Mouse (Mus musculus): ENCODE results near the gene Vmn1r233. TPM values are rescaled to one million over a fixed set of nuclear protein-coding genes. Genes with fewer than 3 reads are reported as not detected.

The Vmn1r233 gene
- polyA plus RNA-seq, 1 experiment from 2014 or later = not detected

DNA sequence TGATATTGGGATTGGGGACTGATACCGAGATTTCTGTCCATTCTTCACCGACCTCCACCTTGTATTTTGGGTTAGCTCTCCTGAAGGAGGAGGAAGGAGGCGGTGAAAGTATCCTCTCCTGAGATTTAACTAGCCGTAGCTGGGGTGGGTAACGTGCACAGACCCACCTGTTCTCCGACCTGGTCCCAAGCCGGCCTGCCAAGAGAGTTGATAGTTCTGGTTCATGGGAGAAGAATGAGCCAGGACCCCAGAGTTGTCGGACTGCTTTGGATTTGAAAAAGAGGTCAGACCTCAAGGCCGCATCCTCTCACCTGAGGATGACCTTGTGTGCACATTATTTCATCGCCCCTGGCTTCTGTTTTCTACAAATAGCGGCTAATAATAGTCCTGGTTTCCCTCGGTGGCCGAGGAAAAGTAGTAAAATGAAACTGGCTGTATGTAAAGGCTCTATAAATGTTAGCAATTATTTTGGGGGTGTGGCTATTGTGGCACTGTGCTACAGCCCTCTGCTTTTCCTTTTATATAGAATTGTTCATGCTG, 50.2 kb downstream of the Vmn1r233 start:
- peak overlapping the region; percentile 89 for H3K27ac ChIP-seq (ENCODE audit: low read length)
- no peaks in the 10 kb centered on the region; the same call in 1 of the 2 replicates for H3K36me3 ChIP-seq (ENCODE audit: control insufficient read depth, insufficient read depth)
- peak overlapping the region; percentile 89 for H3K9ac ChIP-seq (ENCODE audit: low read depth, low read length)
- H3K4me3 ChIP-seq (ENCODE audit: low read depth, low read length) = peak overlapping the region; percentile 88
- no peaks in the 10 kb centered on the region for H3K9me3 ChIP-seq (replicated peaks; ENCODE audit: control insufficient read depth, low read length)
- WGBS (ENCODE audit: insufficient replicate concordance) = 1% methylated on average over 13 of the region's 13 CpGs
- H3K4me1 ChIP-seq (ENCODE audit: control insufficient read depth, low read depth, low read length) = peaks cover 18% of the 10 kb centered on the region
- ATAC-seq (ENCODE audit: low read depth) = no peak
- no peaks in the 10 kb centered on the region for H3K27me3 ChIP-seq (ENCODE audit: control insufficient read depth, insufficient read depth, low read depth, low read length)
- peak overlapping the region; percentile 88 for H3K4me2 ChIP-seq (ENCODE audit: low read depth, low read length)

- under 1% methylated on average over 69 of the region's 69 CpGs for WGBS (ENCODE audit: insufficient replicate concordance)
- ATAC-seq (ENCODE audit: low read depth) = peak; percentile 95
These were observed 51.0 kb downstream of the Vmn1r233 start, which contains the start of gene Ppp2r1a for GRCm38 (mm10) chr17:20944985-20945891. Gene Ppp2r1a, plus strand, starts transcription at chr17:20945311.

DNA sequence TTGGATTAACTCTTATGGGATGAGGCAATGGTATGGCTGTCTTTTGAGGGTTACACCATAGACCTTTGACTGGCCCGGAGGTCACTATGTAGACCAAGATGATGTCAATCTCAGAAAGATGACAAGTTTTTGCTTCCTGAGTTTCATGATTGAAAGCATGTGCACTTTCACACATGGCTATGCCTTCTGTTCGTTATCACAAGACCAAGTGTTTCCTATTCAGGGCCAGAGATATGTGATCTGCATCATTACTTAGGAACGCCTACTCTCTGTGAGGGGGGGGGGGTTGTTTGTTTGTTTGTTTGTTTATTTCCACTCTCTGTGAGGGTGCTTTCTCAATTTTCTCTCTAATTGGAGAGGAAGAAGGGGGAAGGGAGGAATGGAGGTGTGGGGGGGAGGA, 52.0 kb downstream of the Vmn1r233 start:
- H3K4me2 ChIP-seq (ENCODE audit: low read depth, low read length) = peak overlapping the region; percentile 70
- WGBS (ENCODE audit: insufficient replicate concordance) = 32% methylated on average over 3 of the region's 3 CpGs

More at GRCm38 (mm10) chr17:20944985-20945891, 51.0 kb downstream of the Vmn1r233 start, which contains the start of gene Ppp2r1a:
- Histone ChIP-seq H3K4me1 (ENCODE audit: control insufficient read depth, low read depth, low read length) (peaks cover 18% of the 10 kb centered on the region), H3K4me3 (ENCODE audit: low read depth, low read length) (peak within 1 kb of the TSS; percentile 88), H3K9ac (ENCODE audit: low read depth, low read length) (peak within 1 kb of the TSS; percentile 89), H3K27me3 (ENCODE audit: control insufficient read depth, insufficient read depth, low read depth, low read length) (no peaks in the 10 kb centered on the region), H3K36me3 (ENCODE audit: control insufficient read depth, insufficient read depth) (no peaks in the 10 kb centered on the region; the same call in 1 of the 2 replicates), H3K9me3 (replicated peaks; ENCODE audit: control insufficient read depth, low read length) (no peaks in the 10 kb centered on the region), H3K27ac (ENCODE audit: low read length) (peak within 1 kb of the TSS; percentile 89), H3K4me2 (ENCODE audit: low read depth, low read length) (peak within 1 kb of the TSS; percentile 88)

More for the DNA sequence above, 52.0 kb downstream of the Vmn1r233 start:
- Histone ChIP-seq H3K36me3 (ENCODE audit: control insufficient read depth, insufficient read depth) (no peaks in the 10 kb centered on the region), H3K4me1 (ENCODE audit: control insufficient read depth, low read depth, low read length) (peaks cover 18% of the 10 kb centered on the region), H3K9ac (ENCODE audit: low read depth, low read length) (peak overlapping the region; percentile 70; the same call in 1 of the 2 replicates), H3K27ac (ENCODE audit: low read length) (no peak overlapping the region; the same call in 1 of the 2 replicates), H3K4me3 (ENCODE audit: low read depth, low read length) (peak overlapping the region; percentile 88), H3K27me3 (ENCODE audit: control insufficient read depth, insufficient read depth, low read depth, low read length) (no peaks in the 10 kb centered on the region), H3K9me3 (replicated peaks; ENCODE audit: control insufficient read depth, low read length) (no peaks in the 10 kb centered on the region)
- ATAC-seq (ENCODE audit: low read depth) = no peak

Other genes with a start within 250 kb of the Vmn1r233 start
- gene Vmn1r228, start 210.3 kb downstream of the Vmn1r233 start, polyA plus RNA-seq (2015; fragmentation: Nextera tagmentation; extraction: Ambion mirVana) = not detected in 2 replicates
- gene Vmn1r229, start 184.9 kb downstream of the Vmn1r233 start, polyA plus RNA-seq (2015; fragmentation: Nextera tagmentation; extraction: Ambion mirVana) = not detected in 2 replicates
- not detected in 2 replicates for gene Vmn1r230, start 156.0 kb downstream of the Vmn1r233 start, polyA plus RNA-seq (2015; fragmentation: Nextera tagmentation; extraction: Ambion mirVana)
- not detected in 2 replicates for gene Vmn1r231, start 91.4 kb downstream of the Vmn1r233 start, polyA plus RNA-seq (2015; fragmentation: Nextera tagmentation; extraction: Ambion mirVana)
- not detected in 2 replicates for gene Vmn1r232, start 76.8 kb downstream of the Vmn1r233 start, polyA plus RNA-seq (2015; fragmentation: Nextera tagmentation; extraction: Ambion mirVana)
- gene Ppp2r1a, start 51.2 kb downstream of the Vmn1r233 start, polyA plus RNA-seq (2015; fragmentation: Nextera tagmentation; extraction: Ambion mirVana) = 80.9 and 89.8 TPM in 2 replicates
- gene Zfp160, start 12.4 kb upstream of the Vmn1r233 start, polyA plus RNA-seq (2015; fragmentation: Nextera tagmentation; extraction: Ambion mirVana) = 3.4 and 3.8 TPM in 2 replicates
- gene Vmn1r234, start 229.6 kb upstream of the Vmn1r233 start, polyA plus RNA-seq (2015; fragmentation: Nextera tagmentation; extraction: Ambion mirVana) = not detected in 2 replicates